In the genomic region with DNA sequence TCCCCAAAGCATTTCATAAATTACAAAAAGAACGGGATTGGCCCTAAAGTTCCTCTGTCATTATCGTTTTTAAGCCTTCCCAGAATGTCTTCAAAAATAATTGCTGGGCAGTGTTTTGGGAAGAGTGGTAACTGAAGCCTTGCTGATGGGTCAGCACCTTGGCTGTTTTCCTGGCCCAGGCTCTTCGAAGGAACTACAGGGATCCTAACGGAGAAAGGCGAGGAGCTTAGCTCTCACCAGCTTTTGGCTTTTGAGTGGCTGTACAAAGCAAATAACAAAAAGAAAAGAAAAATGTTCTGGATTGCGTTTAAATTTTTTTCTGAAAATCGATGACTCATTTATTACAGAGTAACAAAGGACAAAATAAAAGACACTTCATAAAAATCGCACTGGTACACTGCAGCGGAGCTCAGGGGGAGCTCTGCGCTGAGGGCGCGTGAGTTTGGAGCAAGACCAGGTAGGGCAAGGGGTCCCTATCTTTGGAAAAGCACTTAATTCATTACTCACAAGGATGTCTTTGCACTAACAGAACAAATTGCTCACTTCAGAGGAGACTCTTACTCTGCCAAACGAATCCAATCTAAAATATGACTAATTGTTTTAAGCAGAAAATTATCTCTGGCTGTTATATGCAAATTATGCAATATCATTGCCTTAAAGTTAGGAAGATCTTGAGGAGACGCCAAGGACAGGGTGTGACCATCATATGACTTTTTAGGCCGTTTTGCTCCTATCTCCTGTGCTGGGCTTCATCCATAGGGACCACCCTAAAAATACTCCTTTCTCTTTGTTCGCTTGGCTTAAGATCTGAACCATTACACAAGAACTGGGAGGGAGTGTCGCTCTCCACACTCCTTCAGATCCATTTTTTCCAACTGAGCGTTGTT, we compare ENCODE assay signal across 12 mouse cellular contexts. TPM values are rescaled to one million over a fixed set of nuclear protein-coding genes. Genes with fewer than 3 reads are reported as not detected.
A peak's percentile ranks its signal among the peaks of the same experiment; 100 is the strongest.
DNase-seq lines count a peak whose midpoint lies in the region; ATAC-seq and TF ChIP-seq lines count a peak whose summit lies in the region.
"Had no signal": no experiment of that assay in that cellular context is flagged by ENCODE, and none has a peak within 500 bp of the region (broad histone marks: within the 10 kb centered on the region; RNA-seq: fewer than 3 reads in every experiment).

No protein-coding gene starts in this region.

- H3K27me3 ChIP-seq in lung, embryonic 15.5 days = no peaks in the 10 kb centered on the region
- no peaks in the 10 kb centered on the region for H3K27me3 ChIP-seq in midbrain, postnatal 0 days (ENCODE audit: insufficient read depth, low read length)
- H3K27me3 ChIP-seq in kidney, embryonic 14.5 days (ENCODE audit: control insufficient read depth, insufficient read depth, low read length) = no peaks in the 10 kb centered on the region
- H3K27me3 ChIP-seq: forebrain, embryonic 12.5 days had no signal

- H3K36me3 ChIP-seq in lung, embryonic 15.5 days = no peaks in the 10 kb centered on the region
- H3K36me3 ChIP-seq in midbrain, postnatal 0 days (ENCODE audit: insufficient read depth, low read length) = no peaks in the 10 kb centered on the region
- no peaks in the 10 kb centered on the region for H3K36me3 ChIP-seq in kidney, embryonic 14.5 days (ENCODE audit: control insufficient read depth, insufficient read depth, low read length)
- H3K36me3 ChIP-seq: forebrain, embryonic 12.5 days had no signal

- peak; percentile 37 for DNase-seq in gastrocnemius, postnatal 25 days
- DNase-seq in gastrocnemius, postnatal 14 days = no peak
- DNase-seq in lung, postnatal 10 days = no peak
- DNase-seq in midbrain, postnatal 0 days (ENCODE audit: low spot score) = no peak
- DNase-seq: cerebellum, postnatal 36 days; kidney, adult 8-10 months had no signal

- no peak for TF ChIP-seq POLR2A in cortical plate, adult 2 months (IDR thresholded peaks at IDR 0.05; ENCODE audit: extremely low read depth, insufficient read depth, low read length)
- TF ChIP-seq POLR2A in olfactory bulb, adult 2 months (IDR thresholded peaks at IDR 0.05; ENCODE audit: insufficient read depth, low read depth, low read length) = no peak

- no peaks in the 10 kb centered on the region for H3K9me3 ChIP-seq in lung, embryonic 15.5 days
- H3K9me3 ChIP-seq in midbrain, postnatal 0 days (ENCODE audit: low read length) = no peaks in the 10 kb centered on the region
- no peaks in the 10 kb centered on the region for H3K9me3 ChIP-seq in kidney, embryonic 14.5 days (ENCODE audit: control insufficient read depth, low read length)
- H3K9me3 ChIP-seq: forebrain, embryonic 12.5 days had no signal

- H3K27ac ChIP-seq in lung, embryonic 15.5 days = peak overlapping the region; percentile 25
- peak overlapping the region; percentile 69; the same call in 1 of the 2 replicates for H3K27ac ChIP-seq in cortical plate, adult 2 months (ENCODE audit: insufficient read depth, low read length)
- H3K27ac ChIP-seq in olfactory bulb, adult 2 months (ENCODE audit: insufficient read depth, low read depth, low read length) = peak overlapping the region; percentile 51; the same call in 1 of the 2 replicates
- H3K27ac ChIP-seq in midbrain, postnatal 0 days (ENCODE audit: low read depth, low read length) = no peak overlapping the region
- no peak overlapping the region for H3K27ac ChIP-seq in kidney, embryonic 14.5 days (ENCODE audit: low read depth, low read length)
- H3K27ac ChIP-seq: forebrain, embryonic 12.5 days; hindbrain, postnatal 0 days had no signal

- no peak overlapping the region for H3K9ac ChIP-seq in lung, embryonic 15.5 days
- H3K9ac ChIP-seq in midbrain, postnatal 0 days (replicated peaks; ENCODE audit: low read length, poor library complexity, severe bottlenecking) = no peak overlapping the region
- no peak overlapping the region for H3K9ac ChIP-seq in kidney, embryonic 14.5 days (ENCODE audit: low read depth, low read length)
- H3K9ac ChIP-seq: forebrain, embryonic 12.5 days had no signal

- TF ChIP-seq CTCF in cortical plate, adult 2 months (IDR thresholded peaks at IDR 0.05; ENCODE audit: extremely low read depth, insufficient read depth, low read length) = no peak
- TF ChIP-seq CTCF in olfactory bulb, adult 2 months (IDR thresholded peaks at IDR 0.05; ENCODE audit: insufficient read depth, low read depth, low read length) = no peak
- TF ChIP-seq CTCF in midbrain, postnatal 0 days (IDR thresholded peaks at IDR 0.05) = no peak

- H3K4me1 ChIP-seq in lung, embryonic 15.5 days = peaks cover 33% of the 10 kb centered on the region
- no peaks in the 10 kb centered on the region; the same call in 1 of the 2 replicates for H3K4me1 ChIP-seq in cortical plate, adult 2 months (ENCODE audit: control insufficient read depth, insufficient read depth, low read length)
- H3K4me1 ChIP-seq in olfactory bulb, adult 2 months (ENCODE audit: control insufficient read depth, insufficient read depth, low read length) = peaks cover 4% of the 10 kb centered on the region; the same call in 1 of the 2 replicates
- H3K4me1 ChIP-seq in midbrain, postnatal 0 days (ENCODE audit: insufficient read depth, low read length) = peaks cover 4% of the 10 kb centered on the region; the same call in 1 of the 2 replicates
- H3K4me1 ChIP-seq in kidney, embryonic 14.5 days (ENCODE audit: control insufficient read depth, insufficient read depth, low read length) = peaks cover 6% of the 10 kb centered on the region; the same call in 1 of the 2 replicates

- ATAC-seq in lung, embryonic 15.5 days (ENCODE audit: borderline replicate concordance, extremely low read depth, low FRiP score, low TSS enrichment) = no peak
- no peak for ATAC-seq in midbrain, postnatal 0 days (ENCODE audit: low FRiP score)
- no peak for ATAC-seq in kidney, embryonic 14.5 days (ENCODE audit: low FRiP score, low TSS enrichment)
- ATAC-seq: hindbrain, postnatal 0 days had no signal

- H3K4me3 ChIP-seq in lung, embryonic 15.5 days = no peak overlapping the region
- no peak overlapping the region for H3K4me3 ChIP-seq in cortical plate, adult 2 months (ENCODE audit: insufficient read depth, low read length)
- H3K4me3 ChIP-seq in olfactory bulb, adult 2 months (ENCODE audit: insufficient read depth, low read depth, low read length) = no peak overlapping the region
- H3K4me3 ChIP-seq in midbrain, postnatal 0 days (ENCODE audit: low read depth, low read length) = no peak overlapping the region
- H3K4me3 ChIP-seq in kidney, embryonic 14.5 days (ENCODE audit: low read length) = no peak overlapping the region
- H3K4me3 ChIP-seq: forebrain, embryonic 12.5 days had no signal

- 45% methylated on average over 18 of the region's 18 CpGs for whole genome bisulfite sequencing in lung, embryonic 15.5 days
- 70% methylated on average over 18 of the region's 18 CpGs for WGBS in olfactory bulb, adult 2 months
- WGBS in midbrain, postnatal 0 days = 84% methylated on average over 18 of the region's 18 CpGs
- WGBS in kidney, embryonic 14.5 days = 84% methylated on average over 18 of the region's 18 CpGs

- no peak overlapping the region for H3K4me2 ChIP-seq in lung, embryonic 15.5 days
- no peak overlapping the region for H3K4me2 ChIP-seq in midbrain, postnatal 0 days (ENCODE audit: low read depth, low read length, poor library complexity, severe bottlenecking)
- H3K4me2 ChIP-seq in kidney, embryonic 14.5 days (replicated peaks; ENCODE audit: low read depth, low read length) = no peak overlapping the region
- H3K4me2 ChIP-seq: forebrain, embryonic 12.5 days had no signal

- intact Hi-C loops in gastrocnemius, postnatal 14 days (cut with DNase I; ENCODE audit: low total_unique reads) = no loop called here

RNA-seq across cellular contexts. Expression of a gene that starts 32.6 kb away (rescaled TPM):
- total RNA-seq in gastrocnemius, postnatal 25 days (2021) = 10 to 100 TPM; 21.4 to 24.3 TPM
- total RNA-seq in gastrocnemius, postnatal 14 days (2021) = 10 to 100 TPM; 31.6 to 45.4 TPM
- polyA plus RNA-seq in lung, embryonic 15.5 days (2015; fragmentation: Nextera tagmentation; extraction: Ambion mirVana) = 106 and 109 TPM in 2 replicates
- 75.3 and 76.7 TPM in 2 replicates for polyA plus RNA-seq in cortical plate, adult 2 months (2012; rRNA removed)
- not detected in 2 replicates for polyA plus RNA-seq in olfactory bulb, adult 2 months (2012; ENCODE audit: insufficient read depth, insufficient read length, low replicate concordance, missing spikeins)
- 54.6 and 61.4 TPM in 2 replicates for total RNA-seq in midbrain, postnatal 0 days (2014; rRNA removed)
- polyA plus RNA-seq in midbrain, postnatal 0 days (2015; fragmentation: Nextera tagmentation; extraction: Ambion mirVana) = 49.1 and 51.9 TPM in 2 replicates
- 39.5 and 76.1 TPM in 2 replicates for polyA plus RNA-seq in kidney, embryonic 14.5 days (2014; fragmentation: Nextera tagmentation; extraction: Ambion mirVana)

Comparison
In these comparisons a context has a peak if more than half of its experiments do, and no peak if none do; other contexts are left out.
1. H3K27ac ChIP-seq: peak in lung, embryonic 15.5 days (single experiment), cortical plate, adult 2 months (single experiment) and olfactory bulb, adult 2 months (single experiment); none in midbrain, postnatal 0 days (single experiment) and kidney, embryonic 14.5 days (single experiment).